Mouse (Mus musculus): Measurements from ENCODE around the gene Rps6ka1. TPM values are rescaled to one million over a fixed set of nuclear protein-coding genes. Genes with fewer than 3 reads are reported as not detected.

Gene Rps6ka1
- total RNA-seq, 2 experiments from 2014 or later, result 9.1 to 9.3 TPM

- intact Hi-C loops (cut with DNase I), result loop anchor here (1.0 to 2.0 kb wide), 2 partner anchors 15 to 158 kb away; no protein-coding TSS in a partner anchor
- DNase-seq, result peak; percentile 81 to 89
These were observed 58.1 kb downstream of the Rps6ka1 start for GRCm38 (mm10) chr4:133829281-133830070.

- DNase-seq, result no peak
These were observed 59.5 kb downstream of the Rps6ka1 start for GRCm38 (mm10) chr4:133827887-133828794.

GRCm38 (mm10) chr4:133827354-133827753, 60.2 kb downstream of the Rps6ka1 start:
- intact Hi-C loops (cut with DNase I), result no loop called here
- DNase-seq, result no peak

More at GRCm38 (mm10) chr4:133827887-133828794, 59.5 kb downstream of the Rps6ka1 start:
- intact Hi-C loops (cut with DNase I), result loop anchor here (2.0 kb wide), 1 partner anchor 13 kb away; no protein-coding TSS in a partner anchor

- DNase-seq, result no peak
- intact Hi-C loops (cut with DNase I), result no loop called here
These were observed 61.9 kb downstream of the Rps6ka1 start for GRCm38 (mm10) chr4:133825731-133826130.

- intact Hi-C loops (cut with DNase I), result no loop called here
- peak in 1 of 2 experiments; percentile 20 for DNase-seq
These were observed 66.6 kb downstream of the Rps6ka1 start for GRCm38 (mm10) chr4:133820806-133821560.

GRCm38 (mm10) chr4:133820166-133820565, 67.4 kb downstream of the Rps6ka1 start:
- intact Hi-C loops (cut with DNase I), result no loop called here
- no peak for DNase-seq

- intact Hi-C loops (cut with DNase I), result no loop called here
- no peak for DNase-seq
These were observed 70.2 kb downstream of the Rps6ka1 start for GRCm38 (mm10) chr4:133817356-133817755.

GRCm38 (mm10) chr4:133816504-133816875, 71.1 kb downstream of the Rps6ka1 start:
- DNase-seq, result no peak
- intact Hi-C loops (cut with DNase I), result no loop called here

- intact Hi-C loops (cut with DNase I), result loop anchor here (2.0 kb wide), 1 partner anchor 13 kb away; no protein-coding TSS in a partner anchor
- peak; percentile 51 to 55 for DNase-seq
These were observed 71.7 kb downstream of the Rps6ka1 start for GRCm38 (mm10) chr4:133815635-133816503.

GRCm38 (mm10) chr4:133814804-133815515, 72.6 kb downstream of the Rps6ka1 start:
- intact Hi-C loops (cut with DNase I), result loop anchor here (1.0 to 2.0 kb wide), 2 partner anchors 14 to 144 kb away; no protein-coding TSS in a partner anchor

GRCm38 (mm10) chr4:133813992-133814803, 73.4 kb downstream of the Rps6ka1 start:
- intact Hi-C loops (cut with DNase I), result loop anchor here (1.0 to 2.0 kb wide), 3 partner anchors 15 to 143 kb away; no protein-coding TSS in a partner anchor
- DNase-seq, result peak; percentile 92

More at GRCm38 (mm10) chr4:133814804-133815515, 72.6 kb downstream of the Rps6ka1 start:
- DNase-seq, result no peak

GRCm38 (mm10) chr4:133813174-133813991, 74.2 kb downstream of the Rps6ka1 start:
- DNase-seq, result peak; percentile 96
- intact Hi-C loops (cut with DNase I), result loop anchor here (1.0 kb wide), 1 partner anchor 59 kb away; no protein-coding TSS in a partner anchor

- DNase-seq, result peak in 1 of 2 experiments; percentile 20
- intact Hi-C loops (cut with DNase I), result no loop called here
These were observed 83.0 kb downstream of the Rps6ka1 start for GRCm38 (mm10) chr4:133804401-133805263.

GRCm38 (mm10) chr4:133800589-133800988, 87.0 kb downstream of the Rps6ka1 start:
- DNase-seq, result no peak
- intact Hi-C loops (cut with DNase I), result no loop called here
